Mouse (Mus musculus) lung, adult 2 months (tissue): ENCODE results near the gene Sugp2.

Source experiments
- CTCF ChIP-seq: fragments of 200-500 bp; IDR thresholded peaks from 2 replicates; pipeline ENCODE4 v1.5.1; 2011; ENCODE audit warnings: mild to moderate bottlenecking, low read length, control low read depth; ENCODE audit not compliant: insufficient read depth
- POLR2A ChIP-seq: fragments of 200-500 bp; IDR thresholded peaks from 2 replicates; pipeline ENCODE4 v1.6.1; 2011; ENCODE audit warnings: low read depth, mild to moderate bottlenecking, control low read depth, low read length, borderline replicate concordance; ENCODE audit errors: extremely low read depth

- TF ChIP-seq POLR2A: no peak
- no peak for TF ChIP-seq CTCF
Observed at GRCm38 (mm10) chr8:70317872-70318271, 83.8 kb downstream of the Sugp2 start.
